Mouse (Mus musculus): ENCODE data around the gene Gm49403. TPM values are rescaled to one million over a fixed set of nuclear protein-coding genes. Genes with fewer than 3 reads are reported as not detected.
"Not testable (repeated sequence)": the region's sequence is repeated elsewhere in the genome, so short reads cannot be mapped to it uniquely, and the experiment has no call there.

The Gm49403 gene
- polyA plus RNA-seq, 1 experiment from 2014 or later: not detected

GRCm38 (mm10) chr19:8859018-8859417 is 24.7 kb upstream of the Gm49403 start:
- no peaks in the 10 kb centered on the region for H3K36me3 ChIP-seq (ENCODE audit: control insufficient read depth, insufficient read depth, low read length)
- H3K9ac ChIP-seq (ENCODE audit: low read length): no peak overlapping the region
- H3K4me2 ChIP-seq (ENCODE audit: low read length): no peak overlapping the region
- H3K9me3 ChIP-seq (ENCODE audit: control insufficient read depth, low read length): no peaks in the 10 kb centered on the region
- DNase-seq (ENCODE audit: low spot score) (no peak), ATAC-seq (replicated peaks; ENCODE audit: low FRiP score, low TSS enrichment, low read depth) (no peak)
- WGBS: 17% methylated on average over 1 of the region's 1 CpGs
- no peaks in the 10 kb centered on the region; the same call in 1 of the 2 replicates for H3K27me3 ChIP-seq (replicated peaks; ENCODE audit: control insufficient read depth, insufficient read depth, low read length)
- no peaks in the 10 kb centered on the region for H3K4me1 ChIP-seq (replicated peaks; ENCODE audit: control insufficient read depth, insufficient read depth, low read length)
- no peak overlapping the region for H3K27ac ChIP-seq (ENCODE audit: low read depth)
- no peak overlapping the region for H3K4me3 ChIP-seq (ENCODE audit: low read depth, low read length)

GRCm38 (mm10) chr19:8864265-8864664 is 19.5 kb upstream of the Gm49403 start:
- WGBS: 85% methylated on average over 6 of the region's 6 CpGs

GRCm38 (mm10) chr19:8870381-8870780 is 13.3 kb upstream of the Gm49403 start:
- H3K4me3 ChIP-seq (ENCODE audit: low read depth, low read length): not testable (repeated sequence)

More at GRCm38 (mm10) chr19:8864265-8864664, 19.5 kb upstream of the Gm49403 start:
- H3K27ac ChIP-seq (ENCODE audit: low read depth): no peak overlapping the region
- H3K27me3 ChIP-seq (replicated peaks; ENCODE audit: control insufficient read depth, insufficient read depth, low read length): no peaks in the 10 kb centered on the region
- H3K9me3 ChIP-seq (ENCODE audit: control insufficient read depth, low read length): no peaks in the 10 kb centered on the region
- H3K4me3 ChIP-seq (ENCODE audit: low read depth, low read length): no peak overlapping the region
- H3K4me1 ChIP-seq (replicated peaks; ENCODE audit: control insufficient read depth, insufficient read depth, low read length): no peaks in the 10 kb centered on the region
- DNase-seq (ENCODE audit: low spot score) (no peak), ATAC-seq (replicated peaks; ENCODE audit: low FRiP score, low TSS enrichment, low read depth) (no peak)
- H3K4me2 ChIP-seq (ENCODE audit: low read length): no peak overlapping the region
- no peak overlapping the region for H3K9ac ChIP-seq (ENCODE audit: low read length)
- H3K36me3 ChIP-seq (ENCODE audit: control insufficient read depth, insufficient read depth, low read length): no peaks in the 10 kb centered on the region

GRCm38 (mm10) chr19:8870838-8871237 is 12.9 kb upstream of the Gm49403 start:
- peak overlapping the region; percentile 67 for H3K27ac ChIP-seq (ENCODE audit: low read depth)
- H3K36me3 ChIP-seq (ENCODE audit: control insufficient read depth, insufficient read depth, low read length): peaks cover 30% of the 10 kb centered on the region
- DNase-seq (ENCODE audit: low spot score) (no peak), ATAC-seq (replicated peaks; ENCODE audit: low FRiP score, low TSS enrichment, low read depth) (peak; percentile 30)
- H3K9me3 ChIP-seq (ENCODE audit: control insufficient read depth, low read length): no peaks in the 10 kb centered on the region
- 52% methylated on average over 9 of the region's 9 CpGs for WGBS
- peak overlapping the region; percentile 59 for H3K4me2 ChIP-seq (ENCODE audit: low read length)
- no peaks in the 10 kb centered on the region for H3K27me3 ChIP-seq (replicated peaks; ENCODE audit: control insufficient read depth, insufficient read depth, low read length)
- peak overlapping the region; percentile 90 for H3K9ac ChIP-seq (ENCODE audit: low read length)
- peak overlapping the region; percentile 89 for H3K4me3 ChIP-seq (ENCODE audit: low read depth, low read length)
- H3K4me1 ChIP-seq (replicated peaks; ENCODE audit: control insufficient read depth, insufficient read depth, low read length): peaks cover 7% of the 10 kb centered on the region; the same call in 1 of the 2 replicates

More at GRCm38 (mm10) chr19:8870381-8870780, 13.3 kb upstream of the Gm49403 start:
- H3K9me3 ChIP-seq (ENCODE audit: control insufficient read depth, low read length); H3K4me1 ChIP-seq (replicated peaks; ENCODE audit: control insufficient read depth, insufficient read depth, low read length); H3K27ac ChIP-seq (ENCODE audit: low read depth); H3K27me3 ChIP-seq (replicated peaks; ENCODE audit: control insufficient read depth, insufficient read depth, low read length); ATAC-seq (replicated peaks; ENCODE audit: low FRiP score, low TSS enrichment, low read depth); DNase-seq (ENCODE audit: low spot score); H3K9ac ChIP-seq (ENCODE audit: low read length): not testable (repeated sequence)
- peaks cover 25% of the 10 kb centered on the region for H3K36me3 ChIP-seq (ENCODE audit: control insufficient read depth, insufficient read depth, low read length)
- peak overlapping the region; percentile 59 for H3K4me2 ChIP-seq (ENCODE audit: low read length)
- 87% methylated on average over 3 of the region's 3 CpGs for WGBS

- Histone ChIP-seq H3K9me3 (ENCODE audit: control insufficient read depth, low read length) (no peaks in the 10 kb centered on the region), H3K9ac (ENCODE audit: low read length) (peak within 1 kb of the TSS; percentile 90), H3K27me3 (replicated peaks; ENCODE audit: control insufficient read depth, insufficient read depth, low read length) (no peaks in the 10 kb centered on the region), H3K4me2 (ENCODE audit: low read length) (peak within 1 kb of the TSS; percentile 93), H3K4me3 (ENCODE audit: low read depth, low read length) (peak within 1 kb of the TSS; percentile 89), H3K36me3 (ENCODE audit: control insufficient read depth, insufficient read depth, low read length) (peaks cover 36% of the 10 kb centered on the region), H3K4me1 (replicated peaks; ENCODE audit: control insufficient read depth, insufficient read depth, low read length) (peaks cover 7% of the 10 kb centered on the region; the same call in 1 of the 2 replicates), H3K27ac (ENCODE audit: low read depth) (peak within 1 kb of the TSS; percentile 71)
- under 1% methylated on average over 59 of the region's 59 CpGs for WGBS
- ATAC-seq (replicated peaks; ENCODE audit: low FRiP score, low TSS enrichment, low read depth) (peak; percentile 97), DNase-seq (ENCODE audit: low spot score) (peak; percentile 97)
Observed at GRCm38 (mm10) chr19:8871267-8872186, 12.2 kb upstream of the Gm49403 start, which contains the start of gene Ubxn1. Gene Ubxn1 (plus strand): TSS chr19:8871496.

- DNase-seq (ENCODE audit: low spot score): no peak
- H3K27ac ChIP-seq (ENCODE audit: low read depth): peak overlapping the region; percentile 71
- H3K9me3 ChIP-seq (ENCODE audit: control insufficient read depth, low read length): no peaks in the 10 kb centered on the region
- H3K4me2 ChIP-seq (ENCODE audit: low read length): peak overlapping the region; percentile 93
- ATAC-seq (replicated peaks; ENCODE audit: low FRiP score, low TSS enrichment, low read depth): no peak
- peak overlapping the region; percentile 89 for H3K4me3 ChIP-seq (ENCODE audit: low read depth, low read length)
- WGBS: 58% methylated on average over 10 of the region's 10 CpGs
- peaks cover 7% of the 10 kb centered on the region; the same call in 1 of the 2 replicates for H3K4me1 ChIP-seq (replicated peaks; ENCODE audit: control insufficient read depth, insufficient read depth, low read length)
- H3K9ac ChIP-seq (ENCODE audit: low read length): peak overlapping the region; percentile 90
- no peaks in the 10 kb centered on the region for H3K27me3 ChIP-seq (replicated peaks; ENCODE audit: control insufficient read depth, insufficient read depth, low read length)
- peaks cover 44% of the 10 kb centered on the region for H3K36me3 ChIP-seq (ENCODE audit: control insufficient read depth, insufficient read depth, low read length)
Observed at GRCm38 (mm10) chr19:8872266-8872840, 11.4 kb upstream of the Gm49403 start.

GRCm38 (mm10) chr19:8875031-8875430 is 8.7 kb upstream of the Gm49403 start:
- H3K4me1 ChIP-seq (replicated peaks; ENCODE audit: control insufficient read depth, insufficient read depth, low read length): peaks cover 10% of the 10 kb centered on the region
- no peaks in the 10 kb centered on the region for H3K27me3 ChIP-seq (replicated peaks; ENCODE audit: control insufficient read depth, insufficient read depth, low read length)
- ATAC-seq (replicated peaks; ENCODE audit: low FRiP score, low TSS enrichment, low read depth) (no peak), DNase-seq (ENCODE audit: low spot score) (no peak)
- no peak overlapping the region for H3K27ac ChIP-seq (ENCODE audit: low read depth)
- H3K4me2 ChIP-seq (ENCODE audit: low read length): no peak overlapping the region
- WGBS: 91% methylated on average over 7 of the region's 7 CpGs
- H3K4me3 ChIP-seq (ENCODE audit: low read depth, low read length): no peak overlapping the region
- H3K36me3 ChIP-seq (ENCODE audit: control insufficient read depth, insufficient read depth, low read length): peaks cover 53% of the 10 kb centered on the region
- H3K9me3 ChIP-seq (ENCODE audit: control insufficient read depth, low read length): no peaks in the 10 kb centered on the region
- H3K9ac ChIP-seq (ENCODE audit: low read length): no peak overlapping the region

GRCm38 (mm10) chr19:8880311-8881033 is 3.3 kb upstream of the Gm49403 start, which contains the start of gene Uqcc3:
Gene Uqcc3 (minus strand): TSS chr19:8880923.
- H3K9me3 ChIP-seq (ENCODE audit: control insufficient read depth, low read length): no peaks in the 10 kb centered on the region
- H3K36me3 ChIP-seq (ENCODE audit: control insufficient read depth, insufficient read depth, low read length): peaks cover 27% of the 10 kb centered on the region
- H3K4me1 ChIP-seq (replicated peaks; ENCODE audit: control insufficient read depth, insufficient read depth, low read length): peaks cover 3% of the 10 kb centered on the region
- ATAC-seq (replicated peaks; ENCODE audit: low FRiP score, low TSS enrichment, low read depth) (peak; percentile 95), DNase-seq (ENCODE audit: low spot score) (peak; percentile 88)
- WGBS: under 1% methylated on average over 42 of the region's 42 CpGs
- peak within 1 kb of the TSS; percentile 81 for H3K27ac ChIP-seq (ENCODE audit: low read depth)
- H3K4me3 ChIP-seq (ENCODE audit: low read depth, low read length): peak within 1 kb of the TSS; percentile 82
- peak within 1 kb of the TSS; percentile 92 for H3K9ac ChIP-seq (ENCODE audit: low read length)
- peak within 1 kb of the TSS; percentile 79 for H3K4me2 ChIP-seq (ENCODE audit: low read length)
- no peaks in the 10 kb centered on the region for H3K27me3 ChIP-seq (replicated peaks; ENCODE audit: control insufficient read depth, insufficient read depth, low read length)
